Mouse (Mus musculus): ENCODE measurements around the gene Olfr1013.
A peak's percentile ranks its signal among the peaks of the same experiment; 100 is the strongest.

Olfr1013 gene

DNA sequence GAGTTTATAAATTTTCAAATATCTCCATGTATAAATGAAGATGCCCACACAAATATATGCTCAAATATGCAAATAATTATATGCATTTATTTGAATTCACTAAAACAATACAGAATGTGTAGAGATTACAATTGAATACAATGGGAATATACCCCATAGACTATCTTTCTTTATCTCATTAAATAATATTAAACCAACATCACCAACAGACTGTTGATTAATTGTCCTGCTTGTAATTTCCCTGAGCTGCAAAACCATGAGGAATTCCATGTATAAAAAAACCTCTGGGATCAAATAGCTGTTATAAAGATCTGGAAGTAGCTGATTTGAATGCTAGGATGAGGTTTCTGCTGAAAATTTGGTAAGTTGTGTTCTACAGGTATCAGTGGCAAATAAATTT, at the start of gene Olfr1013:
Olfr1013 (plus strand) TSS at position 301 of the 400 bp plus-strand sequence.
- DNase-seq (ENCODE audit: extremely low spot score, low read depth, low spot score): no peak

GRCm38 (mm10) chr2:85725793-85726192, 41.1 kb upstream of the Olfr1013 start:
- no peak for DNase-seq (ENCODE audit: extremely low spot score, low read depth, low spot score)

- DNase-seq (ENCODE audit: extremely low spot score, low read depth, low spot score): no peak
These were observed 13.1 kb upstream of the Olfr1013 start for GRCm38 (mm10) chr2:85753822-85754221.

- no peak for DNase-seq (ENCODE audit: extremely low spot score, low read depth, low spot score)
These were observed 4.2 kb upstream of the Olfr1013 start, which contains the start of gene Olfr1012 for GRCm38 (mm10) chr2:85762666-85763065. Gene Olfr1012 (minus strand): TSS chr2:85762766.

DNA sequence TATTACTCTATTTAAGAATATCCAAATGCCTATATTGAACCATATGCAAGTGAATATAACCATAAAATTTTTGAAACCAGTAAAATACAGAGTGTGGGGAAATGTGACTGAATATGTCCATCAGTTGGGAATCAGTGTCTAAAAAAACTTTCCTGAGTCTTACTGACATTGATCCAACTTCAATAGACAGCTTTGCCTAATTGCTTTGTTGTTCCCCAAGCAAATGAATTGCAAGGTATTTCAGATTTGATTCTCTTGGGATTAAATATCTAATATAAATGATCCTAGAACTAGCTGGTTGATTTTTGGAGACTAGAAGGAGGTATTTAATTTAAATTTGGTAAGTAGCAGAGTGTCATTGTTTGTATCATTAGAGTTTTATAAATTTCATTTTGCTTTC, 5.5 kb downstream of the Olfr1013 start, which contains the start of gene Olfr1014:
Olfr1014 (plus strand) TSS at position 301 of the 400 bp plus-strand sequence.
- DNase-seq (ENCODE audit: extremely low spot score, low read depth, low spot score): no peak

- DNase-seq (ENCODE audit: extremely low spot score, low read depth, low spot score): no peak
These were observed 14.8 kb downstream of the Olfr1013 start, which contains the start of gene Olfr1015 for GRCm38 (mm10) chr2:85781717-85782116. Gene Olfr1015 (plus strand): TSS chr2:85782017.

DNA sequence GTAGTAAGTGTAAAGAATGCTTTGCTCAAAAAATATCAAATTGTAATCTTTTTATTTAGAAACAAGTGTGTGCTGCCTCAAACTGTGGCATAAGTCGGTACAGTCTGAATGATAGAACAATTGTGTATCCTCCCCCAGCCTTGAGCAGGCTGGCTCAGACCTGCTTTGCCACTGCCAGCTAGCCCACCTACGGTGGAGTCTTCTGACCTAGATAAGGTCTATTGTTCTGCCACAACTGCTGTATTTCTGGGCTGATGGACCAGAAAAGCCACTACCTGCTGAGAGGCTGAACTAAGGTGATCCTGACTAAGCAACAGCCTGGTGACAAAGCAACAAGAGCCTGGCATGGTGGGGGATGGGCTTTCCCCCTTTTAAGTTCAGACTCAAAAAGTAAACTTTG, 25.4 kb downstream of the Olfr1013 start:
- no peak for DNase-seq (ENCODE audit: extremely low spot score, low read depth, low spot score)

DNA sequence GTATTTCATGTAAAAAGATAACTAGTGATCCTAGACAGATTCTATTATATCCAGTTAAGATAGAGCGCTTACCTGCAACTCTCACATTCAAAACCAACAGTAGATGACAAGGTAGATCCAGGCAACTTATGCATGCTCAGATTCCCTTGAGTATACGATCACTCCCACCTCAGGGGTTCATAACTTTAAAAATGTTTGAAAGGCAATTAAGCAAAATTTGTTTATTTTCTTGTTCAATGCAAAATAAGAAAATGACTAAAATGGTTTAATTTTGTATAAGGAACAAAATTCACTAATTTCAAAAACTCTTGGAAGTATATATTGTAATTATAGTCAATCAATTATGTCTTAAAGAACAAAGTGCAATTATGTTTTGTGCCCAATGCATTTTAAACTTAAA, 35.5 kb downstream of the Olfr1013 start, which contains the start of gene Olfr1016:
Olfr1016 (minus strand) TSS at position 101 of the 400 bp plus-strand sequence.
- no peak for DNase-seq (ENCODE audit: extremely low spot score, low read depth, low spot score)

DNA sequence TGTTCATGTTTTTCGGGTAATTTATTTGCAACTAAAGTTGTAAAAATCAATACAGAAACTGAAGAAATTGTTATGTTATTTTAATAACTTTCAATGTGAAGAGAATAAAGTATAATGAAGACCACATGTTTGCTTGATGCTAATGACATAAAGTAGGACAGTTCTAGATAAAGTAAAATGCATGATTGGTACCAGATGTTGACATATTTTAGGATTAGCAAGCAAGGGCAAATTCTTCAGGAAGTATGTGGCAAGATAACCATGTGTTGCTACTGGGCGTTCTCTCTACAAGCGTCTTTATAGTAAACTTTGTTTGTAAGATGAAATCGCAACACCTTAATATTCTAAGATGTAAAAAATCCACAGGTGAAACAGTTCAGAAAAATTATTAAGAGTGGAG, 37.6 kb downstream of the Olfr1013 start:
- peak; percentile 24 for DNase-seq (ENCODE audit: extremely low spot score, low read depth, low spot score)

DNA sequence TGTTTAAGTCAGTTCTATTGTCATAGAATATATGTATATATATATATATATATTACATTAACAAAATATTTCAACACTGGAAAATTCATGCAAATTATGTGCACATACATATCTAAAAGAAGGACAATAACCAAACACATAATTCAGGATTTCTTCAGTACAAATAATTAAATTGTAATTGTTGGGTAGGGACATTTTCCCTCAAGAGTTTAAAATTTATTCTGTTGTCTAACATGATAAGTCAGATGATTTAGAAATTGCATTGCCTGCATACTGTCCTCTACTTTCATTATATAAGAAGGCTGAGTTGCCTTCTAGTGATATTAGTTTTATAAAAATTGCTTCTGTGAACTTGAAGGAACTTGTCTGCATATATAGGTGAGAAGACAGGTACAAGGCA, 51.3 kb downstream of the Olfr1013 start, which contains the start of gene Olfr1018:
Olfr1018 (plus strand) TSS at position 301 of the 400 bp plus-strand sequence.
- DNase-seq (ENCODE audit: extremely low spot score, low read depth, low spot score): no peak
